Mouse (Mus musculus) kidney, adult 2 months (tissue): ENCODE measurements around the gene Ptma.

Source experiments
- CTCF ChIP-seq: fragments of 200-500 bp; conservative IDR thresholded peaks from 2 replicates; pipeline ENCODE4 v1.5.1; 2011; ENCODE audit warnings: low read depth, mild to moderate bottlenecking, control low read depth, low read length, moderate library complexity, mixed read lengths; ENCODE audit not compliant: insufficient read depth, insufficient read length
- POLR2A ChIP-seq: fragments of 200-500 bp; IDR thresholded peaks from one replicate; pipeline ENCODE4 v1.6.1; 2011; ENCODE audit warnings: low read depth, low read length, control low read depth

DNA sequence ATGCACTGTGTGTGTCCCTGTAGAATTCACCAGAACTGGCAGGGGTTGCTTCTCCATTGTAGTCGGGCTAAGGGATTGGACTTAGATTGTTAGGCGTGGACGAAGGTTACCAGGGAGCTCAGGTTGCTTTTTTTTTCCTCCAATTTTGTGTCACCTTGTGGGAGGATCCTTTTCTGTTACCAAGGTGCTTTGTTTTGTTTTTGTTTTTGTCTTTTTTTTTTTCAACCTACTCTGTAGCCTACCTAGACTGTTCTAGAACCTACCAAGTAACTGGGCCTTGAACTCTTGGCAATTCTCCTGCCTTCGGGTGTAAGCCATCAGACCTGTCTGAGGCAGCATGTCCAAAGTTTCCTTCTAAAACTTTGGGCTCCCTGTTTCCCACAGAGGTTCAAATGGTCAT, 36.6 kb upstream of the Ptma start:
- TF ChIP-seq CTCF: no peak
- TF ChIP-seq POLR2A: no peak
